Mouse (Mus musculus) G1E (cell line): ENCODE data around the gene Gfod2.

Experiments
- CTCF ChIP-seq: IDR thresholded peaks from 2 replicates; pipeline ENCODE4 v1.5.1; 2012; ENCODE audit warnings: low read depth, low read length, inconsistent platforms, mixed read lengths
- GATA1 ChIP-seq: IDR thresholded peaks from 2 replicates; pipeline ENCODE4 v1.6.1; 2012; ENCODE audit warnings: borderline replicate concordance, low read length, inconsistent platforms, mixed read lengths
- POLR2AphosphoS5 ChIP-seq: IDR thresholded peaks from 2 replicates; pipeline ENCODE4 v1.6.1; 2012; ENCODE audit warnings: low read depth, low read length, inconsistent platforms; ENCODE audit not compliant: insufficient replicate concordance
- TAL1 ChIP-seq: conservative IDR thresholded peaks from 2 replicates; pipeline ENCODE4 v1.6.1; 2012; ENCODE audit warnings: low read depth, low read length, inconsistent platforms, mixed read lengths

DNA sequence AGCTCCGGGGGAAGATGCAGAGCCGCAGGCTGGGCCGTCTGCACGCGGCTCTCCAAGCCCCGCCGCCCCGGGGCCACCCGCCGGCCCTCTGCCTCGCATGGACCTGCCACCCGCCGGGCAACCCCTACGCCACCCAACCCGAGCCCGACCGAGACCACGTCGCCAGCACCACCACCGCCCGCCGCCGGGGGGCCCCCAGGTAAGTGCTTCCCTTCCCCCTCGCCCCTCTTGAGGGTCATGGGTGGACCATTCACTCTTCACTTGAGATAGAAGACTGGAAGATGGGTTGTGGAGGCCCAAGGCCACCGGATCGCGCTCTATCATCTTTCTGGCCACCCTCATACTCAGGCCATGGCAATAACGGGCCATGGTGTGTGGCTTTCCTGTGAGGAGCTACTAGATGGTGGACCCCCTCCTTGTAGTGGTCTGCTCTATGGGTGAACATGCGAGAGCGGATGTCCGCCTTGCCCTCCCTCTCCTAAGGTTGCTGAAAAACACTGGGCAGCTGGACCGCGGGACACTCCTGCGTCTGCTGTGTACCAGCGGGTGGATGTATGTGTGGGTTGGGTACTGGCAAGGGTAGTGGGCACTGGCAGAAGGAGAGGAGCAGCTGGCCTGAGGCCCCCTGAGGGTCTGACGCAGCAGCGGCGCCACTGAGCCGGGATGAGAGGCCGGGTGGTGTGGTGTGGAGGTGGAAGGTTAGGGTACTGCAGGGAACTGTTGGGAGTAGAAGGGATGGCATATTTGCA is 64.2 kb downstream of the Gfod2 start:
- TF ChIP-seq POLR2AphosphoS5 (no peak), TAL1 (no peak), CTCF (no peak), GATA1 (no peak)
